Mouse (Mus musculus): ENCODE measurements around the gene Ubxn11. TPM values are rescaled to one million over a fixed set of nuclear protein-coding genes. Genes with fewer than 3 reads are reported as not detected.

Gene Ubxn11
- total and polyA plus RNA-seq, 3 experiments, result 6.0 to 38.8 (median 18.8) TPM

- TF ChIP-seq MXI1 (IDR thresholded peaks at IDR 0.05; ENCODE audit: low read depth, low read length), result no peak
- no peak for TF ChIP-seq RCOR1 (conservative IDR thresholded peaks at IDR 0.05; ENCODE audit: low read depth, low read length)
- TF ChIP-seq HCFC1 (IDR thresholded peaks at IDR 0.05; ENCODE audit: low read depth, low read length), result no peak
- no peak for TF ChIP-seq ETS1 (conservative IDR thresholded peaks at IDR 0.05; ENCODE audit: low read depth, low read length)
- TF ChIP-seq CHD2 (IDR thresholded peaks at IDR 0.05; ENCODE audit: low read length), result peak; percentile 47; the same call in 1 of the 2 replicates
- no peak for TF ChIP-seq JUND (conservative IDR thresholded peaks at IDR 0.05; ENCODE audit: low read depth, low read length)
- peak; percentile 24 for TF ChIP-seq SMC3 (IDR thresholded peaks at IDR 0.05; ENCODE audit: low read depth, low read length)
- no peak for TF ChIP-seq EP300 (IDR thresholded peaks at IDR 0.05; ENCODE audit: low read length)
- peak in 1 of 2 experiments; percentile 59; a peak in 2 of 4 replicates for TF ChIP-seq CTCF (conservative IDR thresholded peaks at IDR 0.05 in 1 of 2, IDR thresholded peaks at IDR 0.05 in 1 of 2; ENCODE audit: low read depth in 2 of 2, low read length in 2 of 2)
- 0 out of 2 replicates have a peak, but pooled peaks have one; percentile 38 for TF ChIP-seq MAX (IDR thresholded peaks at IDR 0.05; ENCODE audit: low read length)
- no peak for TF ChIP-seq JUN (IDR thresholded peaks at IDR 0.05; ENCODE audit: insufficient read depth, low read depth, low read length)
- TF ChIP-seq ZC3H11A (IDR thresholded peaks at IDR 0.05; ENCODE audit: low read depth, low read length), result no peak
- TF ChIP-seq BHLHE40 (IDR thresholded peaks at IDR 0.05; ENCODE audit: low read depth, low read length), result 0 out of 2 replicates have a peak, but pooled peaks have one; percentile 16
- peak; percentile 95 for TF ChIP-seq POLR2AphosphoS2 (IDR thresholded peaks at IDR 0.05; ENCODE audit: low read depth, low read length)
- no peak for TF ChIP-seq UBTF (IDR thresholded peaks at IDR 0.05; ENCODE audit: low read depth, low read length)
- TF ChIP-seq TBP (conservative IDR thresholded peaks at IDR 0.05; ENCODE audit: low read depth, low read length), result no peak
- peak; percentile 10 for TF ChIP-seq RAD21 (IDR thresholded peaks at IDR 0.05; ENCODE audit: low read depth, low read length)
- TF ChIP-seq SIN3A (IDR thresholded peaks at IDR 0.05; ENCODE audit: low read length), result no peak
Measured at GRCm38 (mm10) chr4:134090521-134091224, 11.7 kb upstream of the Ubxn11 start (continued).

GRCm38 (mm10) chr4:134091225-134091529, 11.2 kb upstream of the Ubxn11 start:
- no peak for DNase-seq (ENCODE audit: extremely low read depth)
- H3K79me2 ChIP-seq (replicated peaks; ENCODE audit: control insufficient read depth, extremely low read depth, insufficient read depth, poor library complexity, severe bottlenecking), result peaks cover 25% of the 10 kb centered on the region
- TF ChIP-seq BHLHE40 (IDR thresholded peaks at IDR 0.05; ENCODE audit: low read depth, low read length), result no peak
- TF ChIP-seq ELF1 (IDR thresholded peaks at IDR 0.05; ENCODE audit: low read depth, low read length), result peak; percentile 82
- TF ChIP-seq POLR2A (IDR thresholded peaks at IDR 0.05; ENCODE audit: low read depth, low read length), result peak; percentile 6; the same call in 1 of the 2 replicates
- no peak for TF ChIP-seq JUN (IDR thresholded peaks at IDR 0.05; ENCODE audit: insufficient read depth, low read depth, low read length)
- no peak for TF ChIP-seq MEF2A (IDR thresholded peaks at IDR 0.05; ENCODE audit: borderline replicate concordance, low read depth, low read length)
- no peak for TF ChIP-seq ZNF384 (IDR thresholded peaks at IDR 0.05; ENCODE audit: low read depth, low read length)
- peaks cover 32 to 69% of the 10 kb centered on the region in 2 experiments for H3K36me3 ChIP-seq (replicated peaks in 1 of 2; ENCODE audit: control insufficient read depth in 1 of 2, insufficient read depth in 1 of 2, low read length in 1 of 2)
- peak overlapping the region; percentile 97 for H3K27ac ChIP-seq (ENCODE audit: insufficient read depth, low read depth)
- H3K27me3 ChIP-seq (replicated peaks), result no peaks in the 10 kb centered on the region
- dilution Hi-C loops (cut with MboI; ENCODE audit: extremely low pct_ligation_motif_present, extremely low pct_unique_long_range_greater_than_20kb, low sequenced_read_pairs), result no loop called here
- in situ Hi-C loops (cut with MboI; ENCODE audit: low pct_ligation_motif_present, low pct_unique_long_range_greater_than_20kb, low sequenced_read_pairs), result loop anchor here (5.0 to 25.0 kb wide), 2 partner anchors 36 to 504 kb away; partner anchors contain the start of genes Gpn2 and Sh3bgrl3
- H3K4me3 ChIP-seq (replicated peaks in 1 of 3; ENCODE audit: low read depth in 2 of 3, low read length in 2 of 3, poor library complexity in 1 of 3), result peak overlapping the region in 1 of 3 experiments; percentile 11
- 0 out of 2 replicates have a peak overlapping the region, but pooled peaks have one; percentile 8 for H3K4me2 ChIP-seq (ENCODE audit: insufficient read depth, low read depth, poor library complexity, severe bottlenecking)
- no peaks in the 10 kb centered on the region for H3K9me3 ChIP-seq (replicated peaks; ENCODE audit: low read length)
- peaks cover 10 to 56% of the 10 kb centered on the region in 2 experiments for H3K4me1 ChIP-seq (ENCODE audit: control insufficient read depth in 1 of 2, insufficient read depth in 2 of 2)
- H3K9ac ChIP-seq (ENCODE audit: insufficient read depth, low read depth), result no peak overlapping the region

All from CH12.LX (cell line).